Mouse (Mus musculus) embryo, embryonic 11.5 days (tissue): ENCODE measurements around the gene Rnf157.
"Not testable (repeated sequence)": the region's sequence is repeated elsewhere in the genome, so short reads cannot be mapped to it uniquely, and the experiment has no call there.

Source experiments
- DNase-seq: peaks from one replicate; pipeline ENCODE4 v3.0.0-alpha.2; 2012; ENCODE audit warnings: low read depth, low spot score

Rnf157 gene

DNA sequence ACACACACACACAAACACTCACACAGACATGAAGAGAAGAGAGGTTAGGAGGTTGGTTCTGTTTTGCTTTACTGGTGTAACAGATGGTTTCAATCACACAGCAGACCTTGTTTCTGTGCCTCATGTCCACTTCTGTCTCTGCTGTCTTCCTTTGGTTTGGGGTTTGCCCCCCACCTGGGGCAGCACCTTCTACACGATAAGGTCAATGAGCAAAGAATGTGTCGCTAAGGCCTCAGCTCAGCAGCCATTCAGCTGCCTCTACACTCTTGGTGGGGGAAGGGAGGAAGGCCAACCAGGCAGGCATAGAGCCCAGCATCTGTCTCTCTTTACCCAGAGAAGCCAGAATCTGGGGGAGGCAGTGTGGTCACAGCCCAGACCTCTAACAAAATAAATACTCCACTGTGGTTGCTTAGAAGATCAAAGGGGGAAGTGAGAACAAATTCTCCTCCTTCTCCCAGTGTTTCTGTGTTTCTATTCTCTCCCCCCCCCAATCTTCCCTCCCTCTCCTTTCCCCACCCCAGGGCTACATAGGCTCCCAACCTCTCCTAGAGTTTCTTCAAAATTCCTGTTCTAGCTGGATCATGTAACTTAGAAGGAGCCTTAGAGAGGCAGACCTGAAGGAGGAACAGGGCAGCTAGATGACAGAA, 5.5 kb upstream of the Rnf157 start:
- DNase-seq = peak; percentile 63

DNA sequence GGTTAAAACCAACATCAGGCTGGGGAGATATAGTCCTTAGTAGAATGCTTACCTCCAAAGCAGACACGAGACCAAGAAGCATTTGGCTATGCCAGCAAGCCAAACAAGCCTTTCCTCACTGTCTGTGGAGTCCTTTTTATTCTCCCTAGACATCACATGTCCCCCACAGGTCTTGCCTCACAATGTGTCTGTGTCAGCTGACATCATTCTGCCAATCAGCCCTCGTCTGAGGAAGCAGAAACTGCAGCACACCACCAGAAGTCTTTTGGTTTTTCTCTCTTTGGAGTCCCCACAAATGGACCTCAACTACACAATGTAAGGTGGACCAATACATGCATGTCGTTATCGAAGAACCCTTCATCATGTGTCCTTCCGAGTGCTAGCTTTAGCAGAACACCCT, 4.2 kb upstream of the Rnf157 start:
- DNase-seq = no peak

GRCm38 (mm10) chr11:116416196-116416943, 3.5 kb upstream of the Rnf157 start:
- no peak for DNase-seq

- no peak for DNase-seq
These were observed 795 bp upstream of the Rnf157 start for GRCm38 (mm10) chr11:116413631-116414022.

GRCm38 (mm10) chr11:116412028-116412827, 604 bp downstream of the Rnf157 start:
- no peak for DNase-seq

GRCm38 (mm10) chr11:116411582-116411981, 1.2 kb downstream of the Rnf157 start:
- DNase-seq = no peak

DNA sequence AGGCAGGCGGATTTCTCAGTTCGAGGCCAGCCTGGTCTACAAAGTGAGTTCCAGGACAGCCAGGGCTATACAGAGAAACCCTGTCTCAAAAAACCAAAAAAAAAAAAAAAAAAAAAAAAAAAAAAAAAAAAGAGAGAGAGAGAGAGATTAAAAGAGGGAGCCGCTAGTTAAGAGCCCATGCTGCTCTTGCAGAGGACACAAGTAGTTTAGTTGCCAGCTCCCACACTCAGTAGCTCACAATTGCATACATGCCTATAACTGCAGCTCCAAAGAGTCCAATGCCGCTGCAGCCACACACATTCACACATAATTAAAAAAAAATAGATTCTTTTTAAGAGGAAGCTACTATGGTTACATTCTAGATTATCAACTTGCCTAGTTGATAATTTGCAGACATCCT, 2.4 kb downstream of the Rnf157 start:
- DNase-seq = not testable (repeated sequence)

GRCm38 (mm10) chr11:116409008-116409407, 3.8 kb downstream of the Rnf157 start:
- DNase-seq = no peak

DNA sequence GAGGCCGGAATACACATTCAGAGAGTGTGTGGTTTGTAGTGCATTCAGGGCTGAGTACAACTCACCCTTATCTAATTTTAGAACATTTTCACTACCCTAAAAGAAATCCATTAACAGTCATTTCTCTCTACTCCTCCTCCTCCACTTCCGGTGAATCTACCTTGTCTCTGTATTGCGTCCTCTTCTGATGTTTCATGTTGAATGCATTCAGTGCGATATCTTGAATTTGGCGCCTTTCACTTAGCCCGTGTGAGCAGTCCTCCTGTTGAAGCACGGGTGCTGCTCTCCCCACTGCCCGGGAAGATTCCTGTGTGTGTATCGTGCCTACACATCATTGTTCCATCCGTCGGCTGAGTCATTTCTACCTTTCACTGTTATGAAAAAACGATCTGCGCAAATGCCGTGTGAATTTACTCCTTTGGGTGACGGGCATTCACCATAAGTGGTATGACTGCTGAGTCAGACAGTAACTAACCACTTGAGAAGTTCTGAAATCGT, 6.6 kb downstream of the Rnf157 start:
- no peak for DNase-seq

DNA sequence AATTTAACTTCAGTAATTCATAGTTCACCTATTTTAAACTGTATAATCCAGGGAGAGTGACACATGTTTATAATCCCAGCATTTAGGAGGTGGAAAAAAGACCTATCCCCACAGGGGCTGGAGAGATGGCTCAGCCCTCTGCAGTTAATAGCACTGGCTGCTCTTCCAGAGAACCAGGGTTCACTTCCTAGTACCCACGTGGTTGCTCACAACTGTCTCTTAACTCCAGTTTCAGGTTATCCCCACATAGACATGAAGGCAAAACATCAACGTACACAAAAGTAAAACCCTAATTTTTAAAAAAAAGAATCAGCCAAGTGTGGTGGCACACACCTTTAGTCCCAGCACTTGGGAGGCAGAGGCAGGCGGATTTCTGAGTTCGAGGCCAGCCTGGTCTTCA, 7.2 kb downstream of the Rnf157 start:
- no peak for DNase-seq

- DNase-seq = no peak
These were observed 12.3 kb downstream of the Rnf157 start for GRCm38 (mm10) chr11:116400560-116400959.

DNA sequence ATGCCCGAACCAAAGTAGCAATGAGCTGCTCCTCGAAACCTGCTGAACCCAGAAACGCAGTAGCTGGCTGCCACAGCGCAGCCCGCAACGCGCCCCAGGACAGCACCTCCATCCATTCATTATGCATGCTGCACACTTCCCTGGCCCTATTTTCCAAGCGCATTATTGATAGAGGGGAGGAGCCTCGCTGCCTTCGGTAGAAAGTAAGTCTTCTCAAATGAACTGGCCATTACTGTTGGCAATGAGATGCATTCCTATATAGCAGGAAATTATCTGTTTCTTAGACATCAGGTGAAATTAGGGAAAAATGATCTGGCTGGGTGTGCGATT, 14.5 kb downstream of the Rnf157 start:
- no peak for DNase-seq

DNA sequence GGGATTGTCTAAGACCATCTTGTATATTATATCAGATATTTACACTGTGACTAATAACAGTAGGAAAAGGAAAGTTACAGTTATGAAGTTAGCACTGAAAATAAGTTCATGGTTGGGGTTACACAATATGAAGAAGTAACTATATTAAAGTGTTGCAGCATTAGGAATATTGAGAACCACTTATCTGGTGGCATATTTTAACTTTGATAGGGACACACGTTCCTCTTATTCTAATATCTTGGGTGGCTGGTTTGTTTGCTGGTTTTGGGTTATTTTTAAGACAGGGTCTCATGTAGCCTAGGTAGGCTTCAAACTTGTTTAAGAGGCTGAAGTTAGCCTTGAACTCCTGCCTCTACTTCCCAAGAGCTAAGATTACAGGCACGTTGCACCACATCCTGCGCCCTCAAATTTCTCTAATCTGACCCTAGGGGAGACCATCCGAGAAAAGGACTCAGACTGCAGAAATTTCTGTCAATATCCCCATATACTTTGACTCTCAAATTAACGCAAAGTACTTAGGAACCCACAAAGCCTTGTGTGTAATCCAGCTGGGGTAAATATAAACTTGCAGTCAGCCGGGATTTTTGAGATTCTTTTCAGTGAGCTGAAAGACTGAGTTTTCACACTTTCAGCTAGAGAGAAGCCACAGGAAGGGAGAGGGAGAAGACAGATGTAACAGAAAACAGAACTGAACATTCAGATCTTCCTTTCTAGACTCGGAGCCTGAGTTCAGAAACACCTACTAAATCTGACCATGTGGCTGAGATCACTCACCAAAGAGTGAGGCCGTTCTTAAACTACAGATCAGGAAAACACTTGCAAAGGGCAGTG, 15.1 kb downstream of the Rnf157 start:
- DNase-seq = no peak

- DNase-seq = no peak
These were observed 15.9 kb downstream of the Rnf157 start for GRCm38 (mm10) chr11:116396934-116397330.

GRCm38 (mm10) chr11:116396276-116396933, 16.4 kb downstream of the Rnf157 start:
- DNase-seq = no peak

DNA sequence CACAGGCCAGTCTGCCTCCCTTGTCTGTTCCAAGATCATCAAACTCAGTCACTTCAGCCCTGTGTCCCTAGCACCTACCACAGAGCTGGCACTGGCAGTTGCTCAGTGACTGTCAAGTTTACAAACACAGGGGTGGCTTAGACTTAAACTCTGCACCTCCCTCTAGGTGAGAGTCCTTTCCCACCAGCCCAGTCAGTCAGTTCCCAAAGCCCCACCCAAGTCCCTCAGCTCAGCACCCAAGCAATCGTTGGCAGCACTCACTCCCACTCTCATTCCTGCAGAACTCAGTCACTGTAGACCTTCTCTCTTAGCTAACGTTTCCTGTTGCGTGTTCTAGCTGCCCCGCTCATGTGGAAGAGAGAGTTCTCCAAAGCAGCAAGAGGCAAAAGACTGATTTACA, 18.1 kb downstream of the Rnf157 start:
- no peak for DNase-seq

GRCm38 (mm10) chr11:116388841-116389480, 23.9 kb downstream of the Rnf157 start:
- DNase-seq = no peak

- DNase-seq = peak; percentile 35
These were observed 25.5 kb downstream of the Rnf157 start for GRCm38 (mm10) chr11:116387086-116388071.

GRCm38 (mm10) chr11:116385999-116386398, 26.8 kb downstream of the Rnf157 start:
- no peak for DNase-seq
